Mouse (Mus musculus) midbrain, embryonic 13.5 days (tissue): ENCODE data around the gene Adra1d. TPM values are rescaled to one million over a fixed set of nuclear protein-coding genes. Genes with fewer than 3 reads are reported as not detected.
A peak's percentile ranks its signal among the peaks of the same experiment; 100 is the strongest.

ENCODE experiments used
- ATAC-seq: fragments of 200-750 bp; cut with Nextera tagmentation; 2 replicates; pipeline ENCODE4 v1.8.0; 2017; ENCODE audit warnings: mild to moderate bottlenecking, moderate TSS enrichment, moderate library complexity
- H3K27ac ChIP-seq: fragments of 300-500 bp; sonication (generic); 2 replicates; pipeline ENCODE4 v1.5.1; 2015; ENCODE audit warnings: inconsistent platforms, mild to moderate bottlenecking, moderate library complexity
- H3K27me3 ChIP-seq: fragments of 300-500 bp; sonication (generic); 2 replicates; pipeline ENCODE4 v1.6.1; 2015; ENCODE audit warnings: mild to moderate bottlenecking, inconsistent platforms
- H3K36me3 ChIP-seq: fragments of 300-500 bp; sonication (generic); 2 replicates; pipeline ENCODE4 v1.6.1; 2015; ENCODE audit warnings: mild to moderate bottlenecking, inconsistent platforms
- H3K4me1 ChIP-seq: fragments of 300-500 bp; sonication (generic); replicated peaks from 2 replicates; pipeline ENCODE4 v1.6.1; 2015; ENCODE audit warnings: inconsistent platforms
- H3K4me2 ChIP-seq: fragments of 300-500 bp; sonication (generic); replicated peaks from 2 replicates; pipeline ENCODE4 v1.6.1; 2015; ENCODE audit warnings: moderate library complexity, mild to moderate bottlenecking, inconsistent platforms
- H3K4me3 ChIP-seq: fragments of 300-500 bp; sonication (generic); replicated peaks from 2 replicates; pipeline ENCODE4 v1.5.1; 2015; ENCODE audit warnings: mild to moderate bottlenecking, inconsistent platforms
- H3K9ac ChIP-seq: fragments of 300-500 bp; sonication (generic); replicated peaks from 2 replicates; pipeline ENCODE4 v1.6.1; 2015; ENCODE audit warnings: mild to moderate bottlenecking, inconsistent platforms
- H3K9me3 ChIP-seq: fragments of 300-500 bp; sonication (generic); 2 replicates; pipeline ENCODE4 v1.6.1; 2016; ENCODE audit warnings: mild to moderate bottlenecking, inconsistent platforms
- WGBS: fragments of 180-500 bp; shearing (Covaris S2); methylation state at CpG from one replicate; pipeline ENCODE4 v1.1.7; 2015; 5-methylcytosine and 5-hydroxymethylcytosine counted together
- polyA plus RNA-seq: library from polyadenylated mRNA; unstranded; fragments of >200 nt; fragmentation: Nextera tagmentation; extraction: Ambion mirVana; gene quantifications from 2 replicates; pipeline ENCODE4 v1.2.1, GENCODE M21; 2015

The Adra1d gene
- polyA plus RNA-seq, 1 experiment from 2014 or later, result not detected

DNA sequence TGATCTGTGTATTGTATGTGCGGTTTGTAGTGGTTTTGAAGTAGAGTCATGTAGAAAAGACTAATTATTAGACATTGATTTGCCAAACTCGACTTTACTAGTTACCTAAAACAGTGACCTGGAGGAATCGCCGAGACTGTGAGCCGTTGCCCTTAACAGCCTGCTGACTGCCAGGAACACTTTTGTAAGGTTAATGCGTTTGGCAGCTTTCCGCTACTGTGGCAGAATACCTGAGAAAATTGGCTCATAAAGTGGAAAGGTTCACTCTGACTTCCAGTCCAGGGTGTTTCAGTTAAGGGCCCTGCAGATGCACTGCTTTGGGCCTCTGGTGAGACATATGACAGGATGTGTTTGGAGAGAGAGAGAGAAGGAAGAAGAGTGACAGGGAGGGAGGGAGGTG lies 30.8 kb downstream of the Adra1d start:
- H3K9me3 ChIP-seq, result no peaks in the 10 kb centered on the region
- no peaks in the 10 kb centered on the region for H3K36me3 ChIP-seq
- H3K4me3 ChIP-seq, result no peak overlapping the region
- WGBS, result 86% methylated on average over 7 of the region's 7 CpGs
- no peak overlapping the region for H3K9ac ChIP-seq
- no peak for ATAC-seq
- no peak overlapping the region for H3K4me2 ChIP-seq
- no peak overlapping the region for H3K27ac ChIP-seq
- no peaks in the 10 kb centered on the region for H3K27me3 ChIP-seq
- H3K4me1 ChIP-seq, result 0 out of 2 replicates have a peak, but pooled peaks cover 3% of the 10 kb centered on the region

DNA sequence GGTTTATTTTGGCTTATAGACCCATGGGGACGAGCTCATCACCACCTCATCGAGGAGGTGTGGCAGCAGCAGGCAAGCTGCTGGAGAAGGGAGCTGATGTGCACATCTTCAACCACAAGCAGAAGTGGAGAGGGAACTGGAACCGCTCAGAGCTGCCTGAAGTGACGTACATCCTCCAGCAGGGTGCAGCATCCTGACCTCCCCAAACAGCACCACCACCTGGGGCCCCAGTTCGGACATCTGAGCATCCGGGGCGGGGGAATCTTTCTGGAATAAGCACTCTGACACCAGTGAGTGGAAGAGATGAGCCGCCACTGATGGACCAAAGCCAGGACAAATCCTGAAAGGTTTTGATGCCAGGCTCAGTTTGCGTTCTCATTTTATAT lies 31.5 kb downstream of the Adra1d start:
- Histone ChIP-seq H3K27me3 (no peaks in the 10 kb centered on the region), H3K36me3 (no peaks in the 10 kb centered on the region), H3K4me2 (no peak overlapping the region), H3K27ac (no peak overlapping the region), H3K9me3 (no peaks in the 10 kb centered on the region), H3K4me1 (0 out of 2 replicates have a peak, but pooled peaks cover 3% of the 10 kb centered on the region), H3K4me3 (no peak overlapping the region), H3K9ac (no peak overlapping the region)
- peak; percentile 46; the same call in 1 of the 2 replicates for ATAC-seq
- 23% methylated on average over 9 of the region's 9 CpGs for WGBS

DNA sequence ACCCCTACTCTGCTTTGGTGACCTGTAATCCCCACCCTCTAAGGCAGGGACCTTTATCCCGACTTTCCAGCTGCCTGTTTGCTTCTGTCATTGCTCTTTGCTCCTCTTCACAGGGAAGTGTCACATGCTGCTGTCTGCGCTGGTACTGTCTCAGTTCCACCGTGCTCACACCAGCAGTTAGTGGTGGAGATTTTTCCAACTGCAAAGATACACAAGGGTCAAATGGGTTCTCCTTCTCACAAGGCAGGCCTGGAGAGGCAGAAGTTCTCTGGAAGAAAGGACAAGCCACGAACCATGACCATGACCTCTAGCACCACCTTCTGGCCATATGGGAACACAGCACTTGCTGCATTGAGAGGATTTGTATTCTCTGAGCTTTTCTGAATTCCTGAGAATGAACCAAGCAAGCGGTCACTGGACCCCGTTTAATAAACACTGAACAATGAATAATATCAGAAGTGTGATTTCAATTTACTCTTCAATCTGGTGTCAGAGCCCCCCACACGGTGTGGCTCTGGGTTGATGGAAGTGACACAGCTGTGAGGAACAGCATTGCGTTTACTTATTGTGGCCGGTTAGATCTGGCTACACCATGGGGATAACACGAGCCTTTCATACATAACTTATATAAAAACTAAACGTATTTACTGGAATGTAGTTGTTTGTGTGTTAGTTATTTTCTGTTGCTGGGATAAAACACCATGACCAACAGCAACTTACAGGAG lies 32.0 kb downstream of the Adra1d start:
- H3K4me3 ChIP-seq, result no peak overlapping the region
- H3K27ac ChIP-seq, result no peak overlapping the region
- H3K27me3 ChIP-seq, result no peaks in the 10 kb centered on the region
- 38% methylated on average over 11 of the region's 11 CpGs for WGBS
- H3K4me2 ChIP-seq, result no peak overlapping the region
- peaks cover 3% of the 10 kb centered on the region for H3K36me3 ChIP-seq
- H3K9ac ChIP-seq, result no peak overlapping the region
- no peaks in the 10 kb centered on the region for H3K9me3 ChIP-seq
- 0 out of 2 replicates have a peak, but pooled peaks cover 3% of the 10 kb centered on the region for H3K4me1 ChIP-seq
- ATAC-seq, result peak; percentile 75

DNA sequence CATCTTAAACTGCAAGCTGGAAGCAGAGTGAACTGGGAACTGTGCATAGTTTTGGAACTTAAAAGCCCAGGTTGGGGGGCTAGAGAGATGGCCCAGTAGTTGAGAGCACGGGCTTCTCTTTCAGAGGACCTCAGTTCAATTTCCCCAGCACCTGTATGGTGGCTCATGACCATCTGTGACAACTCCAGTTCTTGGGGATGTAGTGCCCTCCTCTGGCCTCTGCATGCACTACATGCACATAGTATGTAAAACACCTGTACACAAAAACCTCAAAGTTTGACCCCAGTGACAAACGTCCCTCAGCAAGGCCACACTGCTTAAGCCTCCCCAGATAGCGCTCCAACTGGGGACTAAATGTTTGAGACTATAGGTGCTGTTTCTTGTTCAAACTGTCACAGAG lies 35.0 kb downstream of the Adra1d start:
- no peak overlapping the region for H3K27ac ChIP-seq
- 0 out of 2 replicates have a peak, but pooled peaks cover 3% of the 10 kb centered on the region for H3K4me1 ChIP-seq
- H3K36me3 ChIP-seq, result peaks cover 9% of the 10 kb centered on the region
- H3K27me3 ChIP-seq, result no peaks in the 10 kb centered on the region
- ATAC-seq, result no peak
- 46% methylated on average over 3 of the region's 3 CpGs for WGBS
- H3K4me2 ChIP-seq, result no peak overlapping the region
- H3K4me3 ChIP-seq, result no peak overlapping the region
- no peak overlapping the region for H3K9ac ChIP-seq
- no peaks in the 10 kb centered on the region for H3K9me3 ChIP-seq

DNA sequence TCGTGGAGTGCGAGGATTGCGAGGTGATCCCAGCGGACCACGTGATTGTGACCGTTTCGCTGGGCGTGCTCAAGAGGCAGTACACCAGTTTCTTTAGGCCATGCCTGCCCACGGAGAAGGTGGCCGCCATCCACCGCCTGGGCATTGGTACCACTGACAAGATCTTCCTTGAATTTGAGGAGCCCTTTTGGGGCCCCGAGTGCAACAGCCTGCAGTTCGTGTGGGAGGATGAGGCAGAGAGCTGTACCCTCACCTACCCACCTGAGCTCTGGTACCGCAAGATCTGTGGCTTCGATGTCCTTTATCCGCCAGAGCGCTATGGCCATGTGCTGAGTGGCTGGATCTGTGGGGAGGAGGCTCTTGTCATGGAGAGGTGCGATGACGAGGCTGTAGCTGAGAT lies 41.3 kb downstream of the Adra1d start:
- ATAC-seq, result no peak
- Histone ChIP-seq H3K9me3 (no peaks in the 10 kb centered on the region), H3K4me1 (no peaks in the 10 kb centered on the region), H3K4me3 (no peak overlapping the region), H3K36me3 (peaks cover 45% of the 10 kb centered on the region), H3K27me3 (no peaks in the 10 kb centered on the region), H3K9ac (no peak overlapping the region), H3K27ac (no peak overlapping the region), H3K4me2 (no peak overlapping the region)
- 95% methylated on average over 19 of the region's 19 CpGs for whole genome bisulfite sequencing

DNA sequence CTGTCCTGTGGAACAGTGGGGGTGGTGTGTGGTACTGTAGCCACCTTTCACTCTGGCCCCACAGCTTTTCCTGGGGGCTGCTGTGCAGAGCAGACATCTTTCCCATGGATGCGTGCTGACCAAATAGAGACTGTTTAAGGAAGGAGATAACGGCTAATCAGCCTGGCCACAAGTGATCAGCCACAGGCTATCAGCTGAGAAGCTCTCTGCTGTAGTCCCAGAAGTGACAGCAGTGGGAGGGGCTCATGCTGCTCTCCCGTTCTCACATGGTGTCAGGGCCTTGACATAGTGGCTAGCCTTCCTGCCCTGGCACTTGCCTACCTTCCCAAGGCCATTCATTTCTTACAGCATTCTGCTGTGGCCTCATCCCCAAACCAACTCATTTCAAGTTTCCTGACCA lies 43.3 kb downstream of the Adra1d start:
- H3K4me1 ChIP-seq, result no peaks in the 10 kb centered on the region
- no peak overlapping the region for H3K27ac ChIP-seq
- no peaks in the 10 kb centered on the region for H3K27me3 ChIP-seq
- no peak overlapping the region for H3K9ac ChIP-seq
- no peaks in the 10 kb centered on the region for H3K9me3 ChIP-seq
- WGBS, result 74% methylated on average over 3 of the region's 3 CpGs
- no peak overlapping the region for H3K4me3 ChIP-seq
- no peak for ATAC-seq
- peaks cover 39% of the 10 kb centered on the region for H3K36me3 ChIP-seq
- H3K4me2 ChIP-seq, result no peak overlapping the region

DNA sequence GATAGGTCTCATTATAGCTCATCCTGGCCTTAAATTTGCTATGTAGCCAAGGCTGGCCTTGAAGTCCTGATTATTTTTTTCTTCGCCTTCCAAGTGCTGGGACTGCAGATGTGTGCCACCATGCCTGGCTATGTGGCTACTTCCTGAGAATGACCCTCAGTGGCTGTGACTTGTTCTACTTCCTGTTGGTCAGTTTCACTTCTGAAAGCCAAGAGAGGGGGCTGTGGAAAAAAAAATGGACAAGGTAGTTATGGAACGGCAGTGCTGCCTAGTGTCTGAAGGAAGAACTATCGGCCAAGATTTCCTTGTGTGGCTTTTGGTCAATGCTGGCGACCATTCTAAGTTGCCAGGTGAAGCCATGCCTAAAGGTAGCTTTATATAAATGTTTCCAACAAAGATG lies 44.5 kb downstream of the Adra1d start:
- no peak overlapping the region for H3K4me3 ChIP-seq
- 89% methylated on average over 4 of the region's 4 CpGs for WGBS
- H3K4me2 ChIP-seq, result no peak overlapping the region
- no peaks in the 10 kb centered on the region for H3K27me3 ChIP-seq
- H3K36me3 ChIP-seq, result peaks cover 39% of the 10 kb centered on the region
- no peak overlapping the region for H3K9ac ChIP-seq
- no peak overlapping the region for H3K27ac ChIP-seq
- H3K9me3 ChIP-seq, result no peaks in the 10 kb centered on the region
- no peak for ATAC-seq
- no peaks in the 10 kb centered on the region for H3K4me1 ChIP-seq

DNA sequence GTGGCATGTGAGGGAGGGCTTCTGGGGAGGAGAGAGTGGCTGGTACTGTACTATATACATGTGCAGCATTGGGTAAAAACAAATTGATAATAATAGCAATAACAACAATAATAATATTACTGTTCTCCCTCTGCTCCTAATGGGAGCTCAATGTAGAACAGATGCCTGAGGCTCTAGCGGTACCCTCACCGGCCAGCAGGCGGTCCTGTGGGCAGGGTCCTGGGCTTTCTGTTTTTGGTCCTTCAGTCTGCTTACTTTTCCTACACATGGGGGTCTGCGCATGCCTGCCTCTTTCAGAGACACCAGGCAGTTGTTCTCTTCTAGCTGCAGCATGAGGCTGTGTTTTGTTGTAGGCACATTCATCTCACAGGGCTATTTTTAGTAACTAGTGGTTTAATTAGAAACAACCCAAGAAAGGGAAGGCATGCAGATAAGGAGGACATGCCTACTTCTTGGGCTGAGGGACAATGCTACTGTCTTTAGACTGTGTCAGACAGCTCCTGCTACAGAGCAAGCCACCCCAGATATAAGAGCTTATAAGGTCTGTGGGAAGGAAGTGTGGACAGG lies 47.9 kb downstream of the Adra1d start:
- no peak overlapping the region for H3K27ac ChIP-seq
- H3K4me2 ChIP-seq, result no peak overlapping the region
- no peak for ATAC-seq
- H3K4me3 ChIP-seq, result no peak overlapping the region
- H3K9me3 ChIP-seq, result no peaks in the 10 kb centered on the region
- 77% methylated on average over 4 of the region's 4 CpGs for WGBS
- no peaks in the 10 kb centered on the region for H3K27me3 ChIP-seq
- H3K4me1 ChIP-seq, result peaks cover 13% of the 10 kb centered on the region
- peaks cover 23% of the 10 kb centered on the region for H3K36me3 ChIP-seq
- no peak overlapping the region for H3K9ac ChIP-seq

DNA sequence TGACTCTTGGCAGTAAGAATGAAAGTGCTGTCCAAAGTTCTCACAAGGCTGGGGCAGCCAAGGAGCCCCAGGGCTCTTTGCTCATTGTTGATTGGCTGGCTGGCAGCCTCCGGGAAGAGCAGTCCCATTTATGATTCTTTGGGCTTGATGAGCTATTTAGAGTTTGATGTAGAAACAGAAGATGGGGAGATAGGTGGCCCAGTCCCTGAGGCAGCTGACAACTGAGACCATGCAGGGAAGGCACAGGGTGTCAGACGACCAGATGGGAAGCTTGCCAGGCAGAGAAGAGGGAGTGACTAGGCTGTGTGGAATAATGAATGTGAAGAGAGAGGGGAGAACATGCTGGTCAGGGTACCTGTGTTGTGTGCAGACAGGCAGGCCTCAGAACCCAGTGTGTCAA lies 48.6 kb downstream of the Adra1d start:
- H3K27ac ChIP-seq, result no peak overlapping the region
- H3K4me1 ChIP-seq, result peaks cover 19% of the 10 kb centered on the region
- WGBS, result 73% methylated on average over 2 of the region's 2 CpGs
- no peak overlapping the region for H3K4me2 ChIP-seq
- no peak overlapping the region for H3K9ac ChIP-seq
- H3K9me3 ChIP-seq, result no peaks in the 10 kb centered on the region
- no peaks in the 10 kb centered on the region for H3K27me3 ChIP-seq
- ATAC-seq, result no peak
- H3K36me3 ChIP-seq, result peaks cover 20% of the 10 kb centered on the region
- H3K4me3 ChIP-seq, result no peak overlapping the region

DNA sequence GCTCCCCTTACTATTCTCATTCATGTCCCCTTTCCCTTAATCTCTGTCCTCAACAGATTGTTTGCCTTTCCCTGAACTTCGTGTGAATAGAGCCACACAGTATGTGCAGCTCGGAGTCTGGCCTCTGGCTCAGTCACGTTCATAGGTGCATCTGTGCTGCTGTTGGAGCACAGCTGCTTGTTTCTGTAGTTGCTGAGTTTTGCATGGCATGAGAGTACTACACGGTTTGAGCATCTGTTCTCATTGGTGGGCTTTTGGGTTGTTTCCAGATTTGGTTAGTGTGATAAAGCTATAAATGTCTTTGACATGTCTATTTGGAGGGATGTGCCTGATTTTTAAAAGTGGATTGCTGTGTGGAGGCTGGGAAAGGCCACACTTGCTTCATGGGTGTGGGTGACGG lies 51.6 kb downstream of the Adra1d start:
- Histone ChIP-seq H3K4me3 (no peak overlapping the region), H3K27me3 (no peaks in the 10 kb centered on the region), H3K9ac (no peak overlapping the region; the same call in 1 of the 2 replicates), H3K4me1 (peaks cover 45% of the 10 kb centered on the region), H3K4me2 (no peak overlapping the region), H3K36me3 (peaks cover 3% of the 10 kb centered on the region; the same call in 1 of the 2 replicates), H3K27ac (no peak overlapping the region), H3K9me3 (no peaks in the 10 kb centered on the region)
- WGBS, result 73% methylated on average over 5 of the region's 5 CpGs
- no peak for ATAC-seq

DNA sequence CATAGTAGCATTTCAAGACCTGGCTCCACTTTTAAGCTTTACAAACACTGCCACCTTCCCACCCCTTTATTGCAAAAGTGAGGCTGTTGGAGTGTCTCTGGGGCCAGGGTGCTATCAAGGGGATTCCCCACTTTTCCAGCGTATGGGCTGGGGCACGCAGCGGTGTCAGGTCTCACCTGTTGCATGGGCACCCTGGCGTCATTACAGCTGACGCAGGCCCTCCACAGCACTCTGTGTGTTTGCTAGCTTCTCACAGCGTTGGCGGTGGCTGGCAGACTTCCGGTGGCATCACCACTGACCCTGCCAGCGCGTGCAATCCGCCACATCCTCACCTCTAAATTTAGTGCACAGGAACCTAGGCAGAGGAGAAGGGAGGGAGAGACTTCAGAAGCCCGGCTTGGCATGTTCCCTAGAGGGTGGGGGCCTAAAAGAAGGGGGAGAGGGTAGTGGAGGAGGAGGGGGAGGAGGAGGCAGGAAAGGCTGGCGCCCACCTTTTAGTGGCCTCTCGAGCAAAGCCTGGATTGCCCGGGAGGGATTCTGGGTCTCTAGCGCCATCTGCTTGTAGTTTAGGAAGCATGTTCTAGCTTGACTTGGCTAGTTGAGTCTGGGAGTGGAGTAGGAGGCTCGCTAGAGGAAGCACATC lies 52.3 kb downstream of the Adra1d start:
- Histone ChIP-seq H3K27ac (no peak overlapping the region), H3K27me3 (no peaks in the 10 kb centered on the region), H3K9ac (peak overlapping the region; percentile 24; the same call in 1 of the 2 replicates), H3K4me1 (peaks cover 46% of the 10 kb centered on the region), H3K9me3 (no peaks in the 10 kb centered on the region), H3K4me3 (peak overlapping the region; percentile 3; the same call in 1 of the 2 replicates), H3K4me2 (peak overlapping the region; percentile 45), H3K36me3 (peaks cover under 1% of the 10 kb centered on the region; the same call in 1 of the 2 replicates)
- ATAC-seq, result peak; percentile 41
- 22% methylated on average over 17 of the region's 17 CpGs for WGBS

DNA sequence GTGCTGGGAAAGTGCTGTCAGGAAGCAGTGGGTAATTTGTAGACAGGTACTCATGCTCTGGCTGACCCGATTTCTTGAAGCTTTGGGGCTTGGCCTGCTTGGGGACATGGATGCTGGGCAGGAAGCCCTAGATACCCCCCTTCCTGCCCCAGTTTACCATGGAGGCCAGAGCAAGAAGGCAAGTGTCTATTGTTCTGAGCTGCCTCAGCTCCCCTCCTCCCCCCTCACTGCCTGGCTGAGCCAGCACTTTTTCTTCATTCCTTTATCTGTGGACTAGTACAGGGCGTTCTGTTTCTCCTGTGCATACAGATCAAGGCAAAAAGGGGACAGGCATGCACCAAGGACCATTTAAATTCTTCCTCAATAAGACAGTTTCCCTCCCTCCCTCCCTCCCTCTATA lies 53.6 kb downstream of the Adra1d start:
- ATAC-seq, result no peak
- Histone ChIP-seq H3K4me3 (no peak overlapping the region), H3K27ac (peak overlapping the region; percentile 51; the same call in 1 of the 2 replicates), H3K4me2 (no peak overlapping the region), H3K9ac (no peak overlapping the region), H3K27me3 (no peaks in the 10 kb centered on the region), H3K4me1 (peaks cover 46% of the 10 kb centered on the region), H3K9me3 (no peaks in the 10 kb centered on the region), H3K36me3 (no peaks in the 10 kb centered on the region)
- 34% methylated on average over 2 of the region's 2 CpGs for WGBS
